Mouse (Mus musculus) lung, adult 2 months (tissue): Measurements from ENCODE around the gene Ipo5.

Experiments used
- CTCF ChIP-seq: fragments of 200-500 bp; IDR thresholded peaks from 2 replicates; pipeline ENCODE4 v1.5.1; 2011; ENCODE audit warnings: mild to moderate bottlenecking, low read length, control low read depth; ENCODE audit not compliant: insufficient read depth
- POLR2A ChIP-seq: fragments of 200-500 bp; IDR thresholded peaks from 2 replicates; pipeline ENCODE4 v1.6.1; 2011; ENCODE audit warnings: low read depth, mild to moderate bottlenecking, control low read depth, low read length, borderline replicate concordance; ENCODE audit errors: extremely low read depth

- TF ChIP-seq POLR2A (no peak), CTCF (no peak)
Measured at GRCm38 (mm10) chr14:120892369-120892768, 18.7 kb upstream of the Ipo5 start.
